Mouse (Mus musculus): ENCODE measurements around the gene Tppp2.

- no peak for TF ChIP-seq HCFC1 (IDR thresholded peaks at IDR 0.05; ENCODE audit: borderline replicate concordance, insufficient read depth, low read length)
- TF ChIP-seq MAFK (IDR thresholded peaks at IDR 0.05; ENCODE audit: insufficient read depth, low read depth, low read length) = no peak
- TF ChIP-seq ZC3H11A (IDR thresholded peaks at IDR 0.05; ENCODE audit: borderline replicate concordance, low read depth, low read length) = no peak
Observed at GRCm38 (mm10) chr14:51886051-51886450, 32.2 kb upstream of the Tppp2 start.

Data from ES-E14 (cell line).